Mouse (Mus musculus) embryo, embryonic 9.5 days (tissue): ENCODE data around the gene Babam2.

ENCODE experiments used
- DNase-seq: peaks from one replicate; pipeline ENCODE4 v3.0.0-alpha.2; 2017; ENCODE audit errors: extremely low spot score

Gene Babam2

GRCm38 (mm10) chr5:32127927-32128326 lies 430.4 kb downstream of the Babam2 start:
- DNase-seq = no peak

GRCm38 (mm10) chr5:32132971-32133501 lies 435.6 kb downstream of the Babam2 start:
- peak; percentile 78 for DNase-seq

- peak; percentile 66 for DNase-seq
These were observed 436.1 kb downstream of the Babam2 start for GRCm38 (mm10) chr5:32133549-32134004.

GRCm38 (mm10) chr5:32134051-32134732 lies 436.7 kb downstream of the Babam2 start:
- peak; percentile 39 for DNase-seq
